Mouse (Mus musculus) midbrain, postnatal 0 days (tissue): ENCODE measurements at regions not wholly inside any gene's neighbourhood (a gene's known extent, or its start where the extent isn't known, plus 50 kb on each side); places are given as distances from the start of the nearest gene placed in this dataset.

Experiments used
- ATAC-seq: fragments of 200-750 bp; cut with Nextera tagmentation; 2 replicates; pipeline ENCODE4 v1.8.0; 2017; ENCODE audit warnings: moderate number of reproducible peaks, mild to moderate bottlenecking, moderate TSS enrichment, moderate library complexity; ENCODE audit not compliant: low FRiP score
- DNase-seq: peaks from one replicate; pipeline ENCODE4 v3.0.0-alpha.2; 2015; ENCODE audit warnings: low spot score
- H3K27ac ChIP-seq: fragments of 300-500 bp; sonication (generic); 2 replicates; pipeline ENCODE4 v1.5.1; 2014; ENCODE audit warnings: low read depth, mild to moderate bottlenecking, low read length, mixed read lengths
- H3K27me3 ChIP-seq: fragments of 300-500 bp; sonication (generic); 2 replicates; pipeline ENCODE4 v1.6.1; 2014; ENCODE audit warnings: low read length, control low read depth, mixed read lengths; ENCODE audit not compliant: insufficient read depth
- H3K36me3 ChIP-seq: fragments of 300-500 bp; sonication (generic); 2 replicates; pipeline ENCODE4 v1.6.1; 2014; ENCODE audit warnings: low read length, control low read depth, mixed read lengths; ENCODE audit not compliant: insufficient read depth
- H3K4me1 ChIP-seq: fragments of 300-500 bp; sonication (generic); 2 replicates; pipeline ENCODE4 v1.6.1; 2014; ENCODE audit warnings: mild to moderate bottlenecking, control low read depth, antibody characterized with exemption, low read length, mixed read lengths; ENCODE audit not compliant: insufficient read depth
- H3K4me2 ChIP-seq: fragments of 300-500 bp; sonication (generic); 2 replicates; pipeline ENCODE4 v1.6.1; 2014; ENCODE audit warnings: low read depth, mild to moderate bottlenecking, low read length, mixed read lengths; ENCODE audit not compliant: poor library complexity, severe bottlenecking
- H3K4me3 ChIP-seq: fragments of 300-500 bp; sonication (generic); 2 replicates; pipeline ENCODE4 v1.5.1; 2014; ENCODE audit warnings: low read depth, mild to moderate bottlenecking, low read length, moderate library complexity
- H3K9ac ChIP-seq: fragments of 300-500 bp; sonication (generic); replicated peaks from 2 replicates; pipeline ENCODE4 v1.6.1; 2014; ENCODE audit warnings: mild to moderate bottlenecking, low read length, moderate library complexity, mixed read lengths; ENCODE audit not compliant: poor library complexity, severe bottlenecking
- H3K9me3 ChIP-seq: fragments of 300-500 bp; sonication (generic); 2 replicates; pipeline ENCODE4 v1.6.1; 2016; ENCODE audit warnings: low read length, control low read depth
- CTCF ChIP-seq: IDR thresholded peaks from 2 replicates; pipeline ENCODE4 v1.5.1; 2016; ENCODE audit warnings: antibody characterized with exemption, mild to moderate bottlenecking
- WGBS: fragments of 180-500 bp; shearing (Covaris S2); extraction: QIAGEN DNeasy Blood & Tissue Kit; methylation state at CpG from one replicate; pipeline ENCODE4 v1.1.7; 2014; 5-methylcytosine and 5-hydroxymethylcytosine counted together

- TF ChIP-seq CTCF = no peak
- H3K9ac ChIP-seq = no peak overlapping the region
- WGBS = 94% methylated on average over 6 of the region's 6 CpGs
These were observed 108.5 kb upstream of the Kitl start for GRCm38 (mm10) chr10:99906778-99907435.

GRCm38 (mm10) chr10:99902280-99903231, 112.9 kb upstream of the Kitl start:
- Histone ChIP-seq H3K4me1 (no peaks in the 10 kb centered on the region), H3K36me3 (no peaks in the 10 kb centered on the region), H3K9ac (no peak overlapping the region), H3K4me3 (no peak overlapping the region), H3K27me3 (no peaks in the 10 kb centered on the region), H3K27ac (no peak overlapping the region), H3K9me3 (no peaks in the 10 kb centered on the region), H3K4me2 (no peak overlapping the region)
- no peak for TF ChIP-seq CTCF
- WGBS = 79% methylated on average over 9 of the region's 9 CpGs
- ATAC-seq (no peak), DNase-seq (no peak)

More at GRCm38 (mm10) chr10:99906778-99907435, 108.5 kb upstream of the Kitl start:
- Histone ChIP-seq H3K9me3 (no peaks in the 10 kb centered on the region), H3K36me3 (no peaks in the 10 kb centered on the region), H3K4me1 (no peaks in the 10 kb centered on the region), H3K4me3 (no peak overlapping the region), H3K27ac (no peak overlapping the region), H3K4me2 (no peak overlapping the region), H3K27me3 (no peaks in the 10 kb centered on the region)
- DNase-seq = no peak
- no peak for ATAC-seq

DNA sequence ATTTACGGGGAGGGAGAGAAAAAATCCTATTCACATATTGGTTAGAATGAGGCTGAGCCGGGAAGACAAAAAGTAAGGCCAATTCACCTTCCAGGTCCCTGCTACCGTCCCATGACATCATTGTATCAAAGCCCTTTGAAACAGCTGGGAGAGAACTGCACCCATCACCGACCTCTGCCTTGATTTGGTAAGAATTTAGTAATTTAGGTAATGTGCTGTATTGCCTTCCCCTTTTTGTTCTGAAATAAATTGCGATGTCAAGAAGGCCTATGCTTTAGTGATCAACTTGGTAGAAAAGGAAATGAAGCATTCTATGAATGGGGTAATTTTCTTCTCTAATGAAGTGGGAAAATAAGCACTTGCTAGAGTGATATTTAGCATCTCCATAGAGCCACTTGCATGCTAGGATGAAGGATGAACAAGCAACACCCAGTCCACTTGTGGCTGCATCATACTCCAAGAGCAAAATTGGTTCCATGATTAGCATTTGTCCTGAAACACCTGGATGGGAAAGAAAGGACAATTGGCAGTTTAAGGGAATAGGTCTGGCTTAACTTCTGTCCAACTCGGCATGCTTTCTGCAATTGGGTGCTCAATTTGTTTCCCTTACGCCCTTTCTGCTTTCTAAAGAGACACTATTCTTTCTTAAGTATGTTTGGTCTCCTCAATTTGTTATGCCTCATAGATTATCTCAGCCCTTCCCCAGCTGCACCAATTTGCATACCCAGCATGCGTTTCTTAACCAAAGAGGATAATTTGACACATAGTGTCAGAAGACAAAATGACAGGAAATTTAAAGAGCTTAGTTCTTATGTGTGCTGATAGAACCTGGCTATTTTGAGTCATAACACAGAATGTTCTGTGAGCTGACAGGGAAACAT, 114.2 kb upstream of the Kitl start:
- no peak for DNase-seq
- WGBS = 71% methylated on average over 8 of the region's 8 CpGs

GRCm38 (mm10) chr10:99893999-99894398, 121.4 kb upstream of the Kitl start:
- Histone ChIP-seq H3K4me3 (no peak overlapping the region), H3K27me3 (no peaks in the 10 kb centered on the region), H3K9me3 (no peaks in the 10 kb centered on the region), H3K36me3 (no peaks in the 10 kb centered on the region), H3K27ac (no peak overlapping the region), H3K4me2 (no peak overlapping the region), H3K4me1 (no peaks in the 10 kb centered on the region), H3K9ac (no peak overlapping the region)
- TF ChIP-seq CTCF = no peak
- ATAC-seq (no peak), DNase-seq (no peak)
- 79% methylated on average over 3 of the region's 3 CpGs for WGBS

More for the DNA sequence above, 114.2 kb upstream of the Kitl start:
- no peaks in the 10 kb centered on the region for H3K4me1 ChIP-seq
- H3K36me3 ChIP-seq = no peaks in the 10 kb centered on the region
- H3K4me2 ChIP-seq = no peak overlapping the region
- ATAC-seq = no peak
- H3K4me3 ChIP-seq = no peak overlapping the region
- H3K27me3 ChIP-seq = no peaks in the 10 kb centered on the region
- no peaks in the 10 kb centered on the region for H3K9me3 ChIP-seq
- no peak overlapping the region for H3K27ac ChIP-seq
- H3K9ac ChIP-seq = no peak overlapping the region
- TF ChIP-seq CTCF = no peak

- no peak overlapping the region for H3K9ac ChIP-seq
- no peak overlapping the region for H3K4me3 ChIP-seq
- ATAC-seq (no peak), DNase-seq (no peak)
- H3K9me3 ChIP-seq = no peaks in the 10 kb centered on the region
- no peaks in the 10 kb centered on the region for H3K27me3 ChIP-seq
- no peaks in the 10 kb centered on the region for H3K36me3 ChIP-seq
- WGBS = 91% methylated on average over 3 of the region's 3 CpGs
- H3K4me1 ChIP-seq = no peaks in the 10 kb centered on the region
- no peak for TF ChIP-seq CTCF
- H3K4me2 ChIP-seq = no peak overlapping the region
- H3K27ac ChIP-seq = no peak overlapping the region
These were observed 123.5 kb upstream of the Kitl start for GRCm38 (mm10) chr10:99891899-99892298.
